Mouse (Mus musculus) embryonic fibroblast, embryonic 13.5 days (primary cell): ENCODE measurements at regions not wholly inside any gene's neighbourhood (a gene's known extent, or its start where the extent isn't known, plus 50 kb on each side); places are given as distances from the start of the nearest gene placed in this dataset.

Experiments
- H3K27ac ChIP-seq: 2 replicates; pipeline ENCODE4 v1.5.1; 2012; ENCODE audit warnings: low read length, control low read depth, inconsistent platforms; ENCODE audit not compliant: insufficient read depth
- H3K4me1 ChIP-seq: 2 replicates; pipeline ENCODE4 v1.6.1; 2011; ENCODE audit warnings: low read length; ENCODE audit not compliant: control insufficient read depth, insufficient read depth
- H3K4me3 ChIP-seq: 2 replicates; pipeline ENCODE4 v1.5.1; 2011; ENCODE audit warnings: mild to moderate bottlenecking, control low read depth, low read length; ENCODE audit not compliant: insufficient read depth
- CTCF ChIP-seq: IDR thresholded peaks from 2 replicates; pipeline ENCODE4 v1.5.1; 2011; ENCODE audit warnings: mild to moderate bottlenecking, control low read depth, low read length, moderate library complexity, borderline replicate concordance; ENCODE audit not compliant: insufficient read depth
- POLR2A ChIP-seq: IDR thresholded peaks from 2 replicates; pipeline ENCODE4 v1.6.1; 2011; ENCODE audit warnings: low read depth, mild to moderate bottlenecking, control low read depth, low read length, moderate library complexity

DNA sequence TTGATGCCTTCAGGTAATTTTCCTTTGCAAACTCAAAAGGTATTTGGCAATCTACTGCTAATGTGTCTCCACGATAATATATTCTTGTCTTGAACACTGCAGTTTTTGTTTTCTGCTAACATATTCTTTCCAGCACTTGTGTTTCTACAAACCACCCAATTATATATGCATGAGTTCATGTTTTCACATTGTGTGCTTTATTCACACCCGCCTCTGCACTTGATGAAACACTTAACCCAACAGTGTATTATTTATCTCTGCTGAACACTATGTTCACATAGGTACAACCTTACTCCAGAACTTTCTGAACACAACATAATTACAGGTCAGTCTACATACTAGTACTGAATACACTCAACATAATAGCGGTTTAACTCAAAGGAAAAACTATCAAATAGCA, 383.1 kb downstream of the Chl1 start:
- no peak overlapping the region for H3K4me3 ChIP-seq
- TF ChIP-seq CTCF (no peak), POLR2A (no peak)
- no peaks in the 10 kb centered on the region for H3K4me1 ChIP-seq

DNA sequence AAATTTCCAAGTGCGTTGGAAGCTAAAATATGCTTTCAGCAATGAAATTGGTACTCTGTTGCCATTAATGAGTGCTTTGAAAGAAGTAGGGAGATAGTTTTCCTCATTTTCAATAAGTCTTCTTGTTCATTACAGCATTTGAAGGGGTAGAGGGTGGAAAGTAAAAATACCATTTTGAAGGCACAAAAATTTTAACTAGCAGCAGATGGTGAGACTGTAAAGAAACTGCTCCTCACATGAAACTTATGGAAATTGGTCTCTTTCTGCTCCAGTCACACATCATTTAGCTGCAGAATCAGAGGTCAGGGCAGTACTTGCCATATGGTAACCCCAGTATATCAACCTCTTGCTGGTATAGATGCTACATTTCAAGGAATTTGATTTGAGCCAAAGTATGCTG, 414.1 kb downstream of the Chl1 start:
- TF ChIP-seq POLR2A (no peak), CTCF (no peak)
- Histone ChIP-seq H3K27ac (no peak overlapping the region), H3K4me3 (no peak overlapping the region), H3K4me1 (no peaks in the 10 kb centered on the region)

More for the DNA sequence above, 383.1 kb downstream of the Chl1 start:
- H3K27ac ChIP-seq: no peak overlapping the region

DNA sequence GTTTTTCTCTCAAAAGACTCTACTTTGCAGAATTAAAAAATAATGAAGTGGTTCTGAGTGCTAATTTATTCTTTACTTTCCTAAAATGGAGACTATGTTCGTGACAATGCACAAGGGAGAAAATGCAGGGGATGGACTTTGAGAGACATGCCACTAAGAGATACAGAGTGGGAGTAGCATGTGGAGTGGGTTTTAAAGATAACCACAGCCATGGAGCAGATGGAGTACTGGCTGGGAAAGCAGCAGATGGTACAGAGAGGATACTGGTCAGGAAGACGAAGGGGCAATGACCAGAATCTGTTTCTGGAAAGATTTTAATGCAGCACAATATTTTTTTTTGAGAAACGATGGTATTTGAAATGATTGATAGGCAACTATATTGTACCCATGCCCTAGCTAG, 416.7 kb downstream of the Chl1 start:
- TF ChIP-seq CTCF (no peak), POLR2A (no peak)
- H3K4me1 ChIP-seq: no peaks in the 10 kb centered on the region
- no peak overlapping the region for H3K27ac ChIP-seq
- H3K4me3 ChIP-seq: no peak overlapping the region

DNA sequence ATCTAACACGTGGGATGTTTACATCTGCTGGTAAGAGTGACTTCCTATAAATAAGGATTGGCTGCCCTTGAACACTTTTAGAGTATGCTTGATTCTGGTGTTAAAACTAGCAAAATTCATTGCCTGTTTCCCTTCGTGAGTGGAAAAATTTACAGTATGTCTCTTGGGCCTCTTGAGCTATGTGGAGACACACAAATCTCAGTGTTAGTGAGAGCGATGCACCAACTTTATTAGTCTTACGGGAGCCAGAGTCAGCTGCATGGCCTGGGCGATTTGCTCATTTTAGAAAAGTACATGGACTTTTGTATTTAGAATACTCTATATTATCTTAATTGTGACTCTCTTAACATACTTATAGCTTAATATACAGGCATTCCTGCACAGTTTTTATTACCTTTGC, 430.0 kb downstream of the Chl1 start:
- TF ChIP-seq POLR2A (no peak), CTCF (no peak)
- Histone ChIP-seq H3K27ac (no peak overlapping the region), H3K4me1 (no peaks in the 10 kb centered on the region), H3K4me3 (no peak overlapping the region)

DNA sequence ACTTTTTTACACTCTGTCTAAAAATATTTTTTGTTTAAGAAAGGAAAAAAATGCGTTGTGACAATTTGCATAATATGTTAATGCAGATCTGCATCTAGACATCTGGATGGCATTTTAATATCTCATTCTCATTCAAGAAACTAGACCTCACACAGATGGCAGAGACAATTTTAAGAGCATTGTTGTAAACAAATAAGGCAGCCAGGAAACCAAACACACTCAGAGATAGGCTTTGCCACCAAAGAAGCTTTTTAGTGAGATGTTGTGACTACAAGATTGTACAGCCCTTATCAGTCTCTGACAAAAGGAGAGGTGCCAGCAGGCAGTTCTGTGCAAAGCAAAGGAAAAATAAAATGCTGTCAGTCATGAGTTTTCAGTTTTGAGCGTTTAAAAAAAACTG, 434.0 kb downstream of the Chl1 start:
- TF ChIP-seq CTCF: no peak
- TF ChIP-seq POLR2A: no peak
- no peak overlapping the region for H3K4me3 ChIP-seq
- H3K4me1 ChIP-seq: no peaks in the 10 kb centered on the region
- no peak overlapping the region for H3K27ac ChIP-seq

DNA sequence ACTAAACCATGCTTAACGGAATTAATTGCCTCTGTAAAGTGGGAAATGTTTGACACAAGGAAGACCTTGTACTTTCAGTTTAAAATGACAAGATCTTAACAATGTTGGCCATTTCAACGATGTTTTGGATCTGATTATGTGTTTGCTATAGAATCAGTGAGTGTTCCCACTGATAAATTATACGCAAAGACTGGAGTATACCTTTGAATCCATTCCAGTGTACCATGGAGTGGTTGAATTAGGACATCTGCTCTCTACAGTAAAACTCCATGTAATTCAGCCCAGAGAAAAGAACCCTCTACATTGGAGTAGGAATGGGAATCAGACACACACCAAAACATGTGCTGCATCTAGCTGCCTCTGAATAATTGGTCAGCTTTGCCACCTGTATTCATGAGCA, 437.1 kb downstream of the Chl1 start:
- TF ChIP-seq POLR2A: no peak
- TF ChIP-seq CTCF: no peak
- Histone ChIP-seq H3K4me1 (no peaks in the 10 kb centered on the region), H3K4me3 (no peak overlapping the region), H3K27ac (no peak overlapping the region)

DNA sequence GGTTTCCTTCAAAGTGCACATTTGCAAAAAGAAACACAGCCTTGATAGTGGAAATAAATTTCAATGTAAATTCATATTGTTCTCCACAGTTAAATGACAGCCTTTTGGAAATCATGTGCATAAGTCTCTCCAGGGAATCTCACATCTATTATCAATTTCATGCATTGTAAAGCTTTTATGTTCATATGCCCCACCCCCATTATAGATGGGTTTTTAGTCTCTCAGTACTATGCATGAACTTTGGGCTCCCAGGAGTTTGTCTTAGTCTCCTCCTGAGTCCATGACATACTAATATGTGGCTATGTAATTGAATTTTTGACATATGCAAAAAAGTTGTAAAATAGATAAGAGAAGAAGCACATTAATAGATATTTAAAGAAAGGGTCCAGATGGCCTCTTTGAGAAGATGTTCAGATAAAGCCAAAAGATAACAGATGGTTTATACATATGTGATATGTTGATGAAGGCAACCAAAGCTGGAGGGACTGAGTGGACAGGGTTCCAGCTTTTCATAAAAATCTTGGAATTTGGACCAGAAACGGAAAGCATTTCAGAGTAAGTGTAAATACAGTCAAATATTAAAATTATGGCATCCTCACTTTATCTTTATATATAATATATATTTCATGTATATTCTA, 442.9 kb downstream of the Chl1 start:
- no peak for TF ChIP-seq CTCF
- TF ChIP-seq POLR2A: no peak
- Histone ChIP-seq H3K4me3 (no peak overlapping the region), H3K27ac (no peak overlapping the region), H3K4me1 (no peaks in the 10 kb centered on the region)

DNA sequence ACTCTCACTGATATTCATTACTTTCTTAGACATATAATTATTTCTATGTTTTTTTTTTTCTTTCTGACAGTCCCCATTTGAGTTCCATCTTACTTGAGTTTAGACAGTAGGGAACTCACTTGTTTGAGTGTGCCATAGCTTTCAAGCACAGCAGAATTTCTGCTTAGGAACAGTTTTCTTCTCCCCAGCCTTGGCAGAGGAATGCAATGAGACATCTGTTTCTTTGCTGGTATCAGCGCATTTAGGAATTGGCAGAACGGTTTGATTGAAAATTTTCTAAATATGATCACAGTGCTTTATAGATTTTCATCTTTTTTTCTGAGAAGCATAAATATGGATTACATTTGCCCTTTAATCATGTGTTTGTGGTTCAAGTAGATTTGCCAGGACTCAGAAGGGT, 448.6 kb downstream of the Chl1 start:
- Histone ChIP-seq H3K27ac (no peak overlapping the region), H3K4me1 (no peaks in the 10 kb centered on the region), H3K4me3 (no peak overlapping the region)
- TF ChIP-seq CTCF (no peak), POLR2A (no peak)

DNA sequence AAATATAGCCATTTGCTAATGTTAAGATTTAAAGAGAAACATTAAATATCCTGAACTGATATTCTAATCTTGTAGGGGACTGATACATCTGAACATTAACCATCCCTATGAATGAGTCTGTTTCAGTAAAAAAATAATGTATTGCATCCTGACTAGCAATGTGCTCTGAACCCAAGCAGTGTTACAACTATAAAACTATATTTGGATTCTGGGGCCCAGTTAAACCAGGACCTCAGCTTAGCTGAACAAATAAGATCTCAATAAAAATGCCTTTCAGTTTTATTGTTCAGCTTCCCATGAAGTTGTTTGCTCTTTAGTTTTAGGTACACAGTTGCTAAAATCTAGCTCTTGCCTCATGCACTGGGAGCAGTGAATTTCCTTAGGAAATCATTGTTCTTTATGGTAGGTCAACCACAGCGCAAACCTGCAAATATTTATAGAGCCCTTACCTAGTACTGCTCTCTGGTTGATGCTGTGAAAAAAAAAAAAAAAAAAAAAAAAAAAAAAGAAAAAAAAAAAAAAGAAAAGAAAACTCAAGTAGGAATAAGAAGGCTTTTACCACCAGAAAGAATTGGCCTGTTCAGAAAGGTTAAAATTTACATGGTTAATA, 457.5 kb downstream of the Chl1 start:
- TF ChIP-seq POLR2A: no peak
- no peak for TF ChIP-seq CTCF
- no peak overlapping the region for H3K4me3 ChIP-seq
- no peaks in the 10 kb centered on the region for H3K4me1 ChIP-seq
- no peak overlapping the region for H3K27ac ChIP-seq

DNA sequence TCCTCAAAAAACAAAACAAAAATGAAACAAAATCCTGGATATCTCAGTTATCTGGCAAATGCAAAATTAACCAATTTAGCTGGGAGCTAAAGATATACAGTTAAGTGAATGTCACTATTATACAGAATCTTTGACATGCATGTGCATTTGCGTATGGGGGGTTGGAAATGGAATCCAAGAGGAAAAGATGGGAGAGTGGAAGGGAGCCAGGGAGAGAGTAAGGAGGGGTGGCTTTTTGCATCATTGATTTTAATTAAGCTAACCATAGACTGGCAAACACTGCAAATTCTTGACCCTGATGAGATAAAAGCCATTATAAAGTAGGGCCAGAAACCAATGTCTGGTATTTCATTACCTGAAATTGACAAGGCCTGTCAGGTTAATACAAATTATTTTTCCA, 488.8 kb downstream of the Chl1 start:
- Histone ChIP-seq H3K4me1 (no peaks in the 10 kb centered on the region), H3K27ac (no peak overlapping the region)

More for the DNA sequence above, 488.8 kb downstream of the Chl1 start:
- TF ChIP-seq POLR2A (no peak), CTCF (no peak)
- no peak overlapping the region for H3K4me3 ChIP-seq
